Mouse (Mus musculus): Measurements from ENCODE around the gene St6galnac6.
A peak's percentile ranks its signal among the peaks of the same experiment; 100 is the strongest.

St6galnac6 gene

GRCm38 (mm10) chr2:32599409-32599808 lies at the start of gene St6galnac6:
St6galnac6 (plus strand) TSS chr2:32599709.
- DNase-seq (ENCODE audit: low read depth, low spot score), result no peak

- DNase-seq (ENCODE audit: low read depth, low spot score), result no peak
These were observed 49.7 kb upstream of the St6galnac6 start for GRCm38 (mm10) chr2:32549764-32550163.

GRCm38 (mm10) chr2:32551236-32551635 lies 48.3 kb upstream of the St6galnac6 start:
- DNase-seq (ENCODE audit: low read depth, low spot score), result no peak

GRCm38 (mm10) chr2:32553592-32554148 lies 45.8 kb upstream of the St6galnac6 start:
- DNase-seq (ENCODE audit: low read depth, low spot score), result peak; percentile 68

GRCm38 (mm10) chr2:32555484-32555883 lies 44.0 kb upstream of the St6galnac6 start:
- DNase-seq (ENCODE audit: low read depth, low spot score), result no peak

GRCm38 (mm10) chr2:32556019-32556418 lies 43.5 kb upstream of the St6galnac6 start:
- peak; percentile 41 for DNase-seq (ENCODE audit: low read depth, low spot score)

- no peak for DNase-seq (ENCODE audit: low read depth, low spot score)
These were observed 39.9 kb upstream of the St6galnac6 start for GRCm38 (mm10) chr2:32559570-32559969.

- peak; percentile 86 for DNase-seq (ENCODE audit: low read depth, low spot score)
These were observed 32.9 kb upstream of the St6galnac6 start for GRCm38 (mm10) chr2:32566536-32567063.

- DNase-seq (ENCODE audit: low read depth, low spot score), result no peak
These were observed 31.4 kb upstream of the St6galnac6 start for GRCm38 (mm10) chr2:32568149-32568548.

GRCm38 (mm10) chr2:32568941-32569340 lies 30.6 kb upstream of the St6galnac6 start:
- no peak for DNase-seq (ENCODE audit: low read depth, low spot score)

- peak; percentile 94 for DNase-seq (ENCODE audit: low read depth, low spot score)
These were observed 28.6 kb upstream of the St6galnac6 start, which contains the start of gene Dpm2 for GRCm38 (mm10) chr2:32570698-32571494. Dpm2 (plus strand) TSS chr2:32570858.

- DNase-seq (ENCODE audit: low read depth, low spot score), result no peak
These were observed 27.3 kb upstream of the St6galnac6 start for GRCm38 (mm10) chr2:32572196-32572595.

- DNase-seq (ENCODE audit: low read depth, low spot score), result no peak
These were observed 25.0 kb upstream of the St6galnac6 start, which contains the start of gene Pip5kl1 for GRCm38 (mm10) chr2:32574497-32574896. Pip5kl1 (plus strand) TSS chr2:32574797.

- DNase-seq (ENCODE audit: low read depth, low spot score), result peak; percentile 81
These were observed 24.5 kb upstream of the St6galnac6 start for GRCm38 (mm10) chr2:32574901-32575585.

- DNase-seq (ENCODE audit: low read depth, low spot score), result peak; percentile 81
These were observed 23.8 kb upstream of the St6galnac6 start, which contains the start of gene 9430097D07Rik for GRCm38 (mm10) chr2:32575586-32576160. 9430097D07Rik (minus strand) TSS chr2:32575684.

- DNase-seq (ENCODE audit: low read depth, low spot score), result no peak
These were observed 23.0 kb upstream of the St6galnac6 start for GRCm38 (mm10) chr2:32576532-32576931.

- DNase-seq (ENCODE audit: low read depth, low spot score), result no peak
These were observed 21.1 kb upstream of the St6galnac6 start for GRCm38 (mm10) chr2:32578146-32579046.

- DNase-seq (ENCODE audit: low read depth, low spot score), result no peak
These were observed 17.9 kb upstream of the St6galnac6 start for GRCm38 (mm10) chr2:32581450-32582095.

GRCm38 (mm10) chr2:32582830-32583799 lies 16.4 kb upstream of the St6galnac6 start:
- DNase-seq (ENCODE audit: low read depth, low spot score), result peak; percentile 89
